Mouse (Mus musculus) kidney, adult 11 months (tissue): ENCODE measurements around the gene Mpped2.

Experiments
- DNase-seq: peaks from one replicate; pipeline ENCODE4 v3.0.0; 2022

Gene Mpped2

GRCm38 (mm10) chr2:106747342-106747741 is 54.3 kb downstream of the Mpped2 start:
- no peak for DNase-seq

GRCm38 (mm10) chr2:106750878-106751277 is 57.8 kb downstream of the Mpped2 start:
- no peak for DNase-seq

GRCm38 (mm10) chr2:106753703-106754102 is 60.6 kb downstream of the Mpped2 start:
- DNase-seq: no peak

DNA sequence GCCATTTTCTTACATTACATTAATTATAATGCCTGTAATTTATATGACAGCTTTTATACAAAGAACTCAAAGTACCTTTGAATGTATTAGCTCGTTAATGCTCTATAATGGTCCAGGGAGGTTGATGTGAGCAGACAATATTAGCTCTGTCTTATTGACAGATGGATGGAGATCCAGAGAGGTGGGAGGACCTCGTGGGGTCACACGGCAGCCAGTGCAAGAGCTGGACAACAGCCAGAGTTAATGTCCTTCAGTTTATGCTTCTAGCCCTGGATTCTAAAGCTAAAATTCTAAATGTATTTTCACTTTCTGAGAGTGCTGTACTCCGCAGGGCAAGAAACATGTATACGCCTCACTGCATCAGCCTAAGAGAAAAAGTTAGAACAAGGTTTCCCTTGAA is 61.6 kb downstream of the Mpped2 start:
- DNase-seq: no peak

- DNase-seq: no peak
These were observed 63.5 kb downstream of the Mpped2 start for GRCm38 (mm10) chr2:106756354-106757103.

GRCm38 (mm10) chr2:106762920-106763319 is 69.9 kb downstream of the Mpped2 start:
- DNase-seq: no peak

DNA sequence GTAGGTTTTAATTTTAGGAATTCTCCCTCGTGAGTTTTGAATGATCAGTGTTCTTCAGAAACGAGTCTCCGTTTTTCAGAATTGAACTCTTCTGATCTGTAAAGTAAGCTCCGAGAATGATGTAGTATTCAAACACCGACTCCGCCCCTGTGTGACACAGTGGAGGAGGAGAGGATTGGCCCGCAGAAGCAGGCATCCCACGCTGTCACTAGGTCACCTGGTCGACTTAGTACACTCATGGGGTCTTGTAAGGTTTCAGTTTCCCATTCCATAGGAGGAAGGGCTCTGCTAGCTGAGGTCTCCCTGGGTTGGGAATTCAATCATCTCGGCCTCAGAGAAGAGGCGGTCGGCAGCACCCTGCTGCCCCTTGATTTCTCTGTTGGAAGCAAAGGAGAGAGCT is 76.2 kb downstream of the Mpped2 start:
- no peak for DNase-seq

DNA sequence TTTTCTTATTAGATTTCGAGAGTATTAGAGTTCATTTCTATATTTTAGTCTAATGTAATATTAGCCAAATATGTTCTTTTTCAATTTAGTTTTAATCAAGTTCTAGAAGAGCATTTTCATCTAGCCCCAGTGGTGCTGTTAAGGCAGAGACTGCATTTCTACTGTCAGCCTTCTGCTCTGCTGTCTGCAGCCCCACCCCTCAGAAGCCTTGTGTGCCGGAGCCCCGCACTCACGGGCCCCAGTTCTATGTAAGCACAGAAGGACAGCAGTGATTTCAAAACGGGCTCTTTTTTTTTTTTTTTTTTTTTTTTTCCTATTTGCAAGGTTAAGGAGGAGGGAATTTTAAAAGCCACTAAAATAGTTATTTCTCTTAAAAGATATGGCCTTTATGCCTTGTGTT is 79.6 kb downstream of the Mpped2 start:
- DNase-seq: no peak

DNA sequence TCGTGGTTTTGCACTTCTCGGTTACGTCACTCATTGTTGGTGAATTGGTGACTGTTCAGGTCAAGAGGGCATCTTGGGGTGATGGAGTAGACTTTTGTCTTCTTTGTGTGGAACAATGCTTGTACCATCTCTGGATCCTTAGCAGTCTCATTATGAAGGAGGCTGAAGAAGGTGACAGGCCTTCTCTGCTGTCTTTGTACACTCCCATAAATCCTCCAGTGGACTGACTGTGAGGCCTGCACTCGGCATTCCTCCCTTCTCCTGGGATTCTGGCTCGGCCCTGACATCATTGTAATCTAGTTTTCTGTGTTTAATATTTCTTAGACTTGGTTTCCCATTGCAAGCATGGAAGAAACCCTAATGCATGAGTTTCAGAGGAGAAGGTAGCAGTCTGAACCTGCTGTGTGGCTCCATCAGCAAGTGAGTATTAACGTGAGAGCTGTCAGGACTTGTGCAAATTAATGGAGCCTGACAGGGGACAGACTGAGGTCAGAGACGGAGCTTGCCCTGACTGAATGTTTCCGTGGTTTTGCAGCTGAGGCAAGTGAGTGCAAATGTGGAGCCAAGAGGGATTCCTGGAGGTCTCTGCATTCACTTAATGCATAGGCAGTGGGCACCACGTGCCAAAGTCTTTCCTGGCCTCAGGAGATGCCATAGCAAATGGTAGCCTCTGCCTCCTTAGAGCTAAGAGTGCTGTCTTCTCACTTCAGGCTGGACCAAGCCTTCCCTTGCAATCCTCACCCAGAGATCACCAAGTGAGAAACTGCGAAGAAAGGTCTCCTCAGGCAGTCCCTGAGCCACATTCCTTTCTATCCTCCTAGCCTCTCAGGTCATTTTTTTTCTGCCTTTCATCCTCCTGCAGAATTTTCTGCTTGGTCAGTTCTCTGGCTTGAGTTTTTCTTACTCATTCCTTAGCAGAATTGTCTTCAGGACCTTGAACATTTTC is 81.5 kb downstream of the Mpped2 start:
- DNase-seq: no peak

DNA sequence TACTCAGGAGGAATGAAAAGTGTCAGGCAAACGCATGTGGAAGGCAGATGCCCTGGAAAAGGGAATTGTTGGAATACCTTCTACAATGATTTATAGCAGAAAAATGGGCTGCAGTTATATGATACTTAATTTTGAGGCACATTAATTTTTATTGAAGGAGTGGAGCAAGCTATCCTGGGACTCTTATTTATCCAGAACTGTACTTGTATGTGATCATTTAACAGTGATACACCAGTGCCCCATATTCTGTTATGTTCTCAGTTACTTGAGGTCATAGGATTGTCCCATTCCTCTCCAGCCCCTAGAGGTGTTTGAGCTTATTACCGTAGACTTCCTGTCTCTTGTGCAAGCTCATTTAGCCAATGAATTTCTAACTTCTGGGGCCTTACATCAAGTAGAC is 82.9 kb downstream of the Mpped2 start:
- DNase-seq: no peak

DNA sequence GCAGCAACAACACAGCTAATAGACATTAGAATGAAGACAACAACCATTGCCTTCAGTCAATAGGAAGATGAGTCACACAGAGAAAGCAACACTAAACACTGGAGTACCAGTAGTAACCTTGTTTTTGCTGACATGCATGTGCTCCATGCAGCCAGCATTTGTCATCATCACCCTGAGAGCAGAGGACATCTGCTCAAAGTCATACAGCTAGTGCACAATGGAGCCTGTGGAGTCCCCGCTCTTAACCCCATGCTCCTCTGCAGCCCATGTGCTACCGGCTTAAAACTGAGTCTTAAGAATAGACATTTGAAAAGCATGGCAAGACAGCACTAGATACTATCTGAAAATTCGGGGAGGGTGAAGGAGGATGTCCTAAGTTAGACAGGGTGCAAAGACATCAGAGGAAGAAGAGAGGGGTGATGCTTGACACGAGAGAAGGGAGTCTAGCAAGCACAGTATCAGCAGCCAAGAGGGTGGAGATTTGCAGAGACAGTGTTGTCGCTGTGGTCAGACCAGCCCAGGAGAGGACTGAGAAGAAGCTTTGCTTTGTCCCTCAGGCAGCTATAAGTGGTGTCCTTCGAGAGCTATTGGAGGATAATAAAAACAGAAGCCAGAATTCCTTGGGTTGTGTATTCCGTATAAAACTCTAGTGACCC is 85.9 kb downstream of the Mpped2 start:
- no peak for DNase-seq

DNA sequence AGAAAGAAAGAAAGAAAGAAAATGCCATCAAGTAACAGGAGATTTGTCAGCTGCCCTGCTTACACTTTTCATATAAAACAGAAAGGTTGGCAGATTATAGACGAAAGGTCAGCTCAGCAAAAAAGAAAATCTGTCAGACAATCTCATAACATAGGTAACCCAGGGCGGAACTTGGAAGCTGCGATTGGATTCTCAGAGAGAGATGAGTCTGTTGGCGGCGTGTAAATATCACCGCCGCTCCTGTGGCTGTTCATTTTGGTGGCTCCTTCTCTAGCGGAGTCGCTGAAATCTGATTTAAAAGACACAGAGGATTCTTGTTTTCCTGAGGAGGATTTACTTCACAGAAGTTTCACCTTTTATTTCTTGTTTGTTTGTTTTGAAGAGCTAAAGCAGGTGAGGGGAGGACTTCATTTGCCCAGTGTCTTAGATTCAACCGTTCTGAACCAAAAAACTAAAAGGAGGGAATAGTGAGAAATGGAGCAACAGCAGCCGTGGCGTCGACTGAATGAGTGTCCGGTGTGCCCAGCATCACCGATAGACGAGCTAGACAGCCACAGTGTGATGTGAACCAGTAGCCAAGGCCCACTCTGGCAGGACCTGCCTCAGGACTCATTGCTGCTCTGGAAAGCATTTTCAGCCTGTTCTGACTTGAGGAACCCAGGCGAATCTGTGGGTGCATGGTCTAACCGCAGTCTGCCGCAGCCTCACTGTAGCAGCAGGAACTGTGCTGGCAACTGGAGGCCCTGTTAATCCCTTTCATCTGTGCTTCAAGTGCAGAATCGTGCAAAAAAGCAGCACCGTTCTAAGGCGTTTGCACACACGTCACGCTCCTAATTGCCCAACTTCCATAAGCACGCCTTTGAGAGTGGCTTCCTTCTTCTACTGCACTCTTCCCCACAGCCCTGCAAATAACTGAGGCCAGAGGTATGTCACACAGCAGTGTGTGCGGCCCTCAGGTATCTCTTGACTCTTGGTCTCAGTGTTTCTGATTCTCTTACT is 88.4 kb downstream of the Mpped2 start:
- DNase-seq: no peak

DNA sequence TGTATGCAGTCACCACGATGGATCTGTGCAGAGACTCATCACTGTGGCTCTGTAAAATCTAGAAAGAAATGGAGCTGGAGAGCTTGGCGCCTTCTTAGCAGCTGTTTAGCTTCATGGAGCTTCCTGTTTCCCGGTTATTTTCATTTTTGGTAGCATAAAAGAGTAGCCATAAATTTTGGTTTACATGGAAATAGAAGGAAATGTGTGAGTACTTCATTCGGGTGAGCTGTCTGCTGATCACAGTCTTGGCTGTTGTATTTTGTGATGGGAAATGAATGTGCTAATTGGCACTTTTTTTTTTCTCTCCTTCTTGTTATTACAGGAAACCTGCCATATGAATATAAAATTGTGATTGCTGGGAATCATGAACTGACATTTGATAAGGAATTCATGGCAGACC is 90.2 kb downstream of the Mpped2 start:
- DNase-seq: no peak

DNA sequence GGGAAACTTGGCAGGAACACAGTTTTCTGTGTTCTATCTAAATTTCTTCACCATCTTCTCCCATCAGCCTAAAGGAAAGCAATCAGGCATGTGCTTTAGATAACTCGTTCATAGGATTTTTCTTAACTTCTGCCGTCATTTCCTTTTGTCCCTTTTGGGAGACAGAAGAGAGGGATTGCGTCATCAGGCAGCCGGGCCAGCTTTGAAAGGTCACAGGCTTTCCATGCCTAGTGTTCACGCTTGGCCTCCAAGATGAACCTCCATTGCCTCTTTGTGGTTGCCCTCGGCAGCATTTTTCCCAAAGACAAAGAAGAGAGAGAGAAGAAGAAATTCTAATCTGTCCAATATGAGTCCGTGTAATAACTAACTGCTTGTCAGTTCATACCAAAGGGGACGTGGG is 95.0 kb downstream of the Mpped2 start:
- DNase-seq: no peak

DNA sequence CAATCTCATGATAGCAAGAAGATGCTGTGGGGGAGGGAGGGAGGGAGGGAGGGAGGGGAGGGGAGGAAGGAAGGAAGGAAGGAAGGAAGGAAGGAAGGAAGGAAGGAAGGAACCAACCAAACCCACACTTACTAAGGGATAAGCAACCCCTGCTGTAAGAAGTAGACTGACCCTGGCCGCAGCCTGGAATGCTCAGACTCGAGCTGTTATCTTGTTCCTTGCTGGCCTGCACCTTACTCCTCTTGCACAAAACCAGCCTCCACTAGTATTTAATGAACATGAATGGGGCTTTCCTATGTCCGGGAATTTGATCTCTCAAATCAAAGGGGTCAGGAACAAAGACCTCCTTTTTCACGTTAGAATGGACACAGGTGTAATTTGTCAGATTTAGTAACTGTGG is 95.5 kb downstream of the Mpped2 start:
- DNase-seq: no peak

DNA sequence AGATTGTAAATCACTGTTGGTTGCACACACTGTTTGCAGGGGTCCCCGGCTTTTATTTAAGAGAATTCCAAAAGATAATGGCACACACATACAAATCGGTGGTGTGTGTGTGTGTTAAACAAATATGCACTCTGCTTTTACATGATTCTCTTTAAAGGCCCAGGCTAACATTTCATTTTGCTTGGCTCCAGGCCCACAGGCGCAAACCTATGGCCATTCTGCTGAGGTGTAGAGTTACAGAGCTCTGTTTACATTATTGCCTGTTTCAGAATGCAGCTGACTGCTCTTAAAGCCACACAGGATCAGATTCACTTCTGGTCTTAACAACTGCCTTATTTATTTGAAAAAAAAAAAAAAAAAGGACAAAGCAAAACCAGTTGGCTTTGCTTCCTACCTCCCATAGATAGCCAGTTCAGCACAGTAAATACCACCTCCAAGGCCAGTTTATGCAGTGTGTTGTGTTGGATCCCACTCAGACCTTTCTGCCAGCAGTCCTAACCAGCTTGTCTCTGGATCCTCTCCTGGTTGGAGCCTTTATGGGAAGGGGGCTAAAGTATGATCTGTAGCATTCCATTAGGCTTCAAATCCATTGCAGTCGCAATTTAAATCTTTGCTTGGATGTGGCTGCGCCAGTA is 96.7 kb downstream of the Mpped2 start:
- no peak for DNase-seq

GRCm38 (mm10) chr2:106790329-106790701 is 97.2 kb downstream of the Mpped2 start:
- peak; percentile 58 for DNase-seq

GRCm38 (mm10) chr2:106796246-106796645 is 103.2 kb downstream of the Mpped2 start:
- DNase-seq: no peak

GRCm38 (mm10) chr2:106797855-106798254 is 104.8 kb downstream of the Mpped2 start:
- no peak for DNase-seq

DNA sequence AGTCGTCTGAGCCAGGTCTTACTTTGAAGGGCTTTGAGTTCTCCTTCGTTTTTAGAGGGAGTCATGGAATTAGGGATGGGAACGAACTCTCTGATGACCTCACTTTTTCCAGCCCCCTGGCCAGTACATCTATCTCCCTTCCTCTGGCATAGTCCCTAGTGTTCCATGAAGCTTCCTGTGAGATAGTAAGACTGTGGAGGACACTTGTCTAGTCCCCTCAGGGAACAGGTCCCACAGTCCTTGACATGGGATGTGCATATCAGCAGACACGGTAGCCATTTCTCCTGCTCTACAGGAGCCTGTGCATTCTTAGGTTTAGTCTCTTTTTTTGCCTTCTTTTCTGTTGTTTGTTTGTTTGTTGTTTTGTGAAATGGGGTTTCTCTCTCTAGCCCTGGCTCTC is 105.8 kb downstream of the Mpped2 start:
- no peak for DNase-seq

- no peak for DNase-seq
These were observed 122.8 kb downstream of the Mpped2 start for GRCm38 (mm10) chr2:106815898-106816297.

DNA sequence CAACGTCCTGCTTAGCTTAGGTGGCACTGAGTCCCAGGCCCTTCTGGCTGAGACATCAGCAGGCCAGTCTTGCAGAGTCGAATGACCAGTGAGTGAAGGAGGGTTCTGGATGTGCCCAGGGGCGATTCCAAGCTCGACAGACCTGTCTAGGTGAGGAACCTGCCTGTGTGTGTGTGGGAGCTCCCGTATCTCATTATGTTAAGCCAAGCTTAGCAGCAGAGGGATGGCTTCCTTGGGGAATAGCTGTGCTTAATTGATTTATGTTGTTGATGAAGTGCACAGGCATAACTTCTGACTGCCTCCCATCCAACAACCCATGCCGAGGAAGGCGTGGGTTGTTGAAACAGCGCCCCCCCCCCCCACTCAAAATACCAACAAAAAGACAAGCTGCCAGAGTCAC is 128.2 kb downstream of the Mpped2 start:
- no peak for DNase-seq
